Mouse (Mus musculus): Measurements from ENCODE around the gene Zfp143. TPM values are rescaled to one million over a fixed set of nuclear protein-coding genes. Genes with fewer than 3 reads are reported as not detected.

Gene Zfp143
- polyA plus RNA-seq, 1 experiment from 2014 or later, result 15.8 TPM

DNA sequence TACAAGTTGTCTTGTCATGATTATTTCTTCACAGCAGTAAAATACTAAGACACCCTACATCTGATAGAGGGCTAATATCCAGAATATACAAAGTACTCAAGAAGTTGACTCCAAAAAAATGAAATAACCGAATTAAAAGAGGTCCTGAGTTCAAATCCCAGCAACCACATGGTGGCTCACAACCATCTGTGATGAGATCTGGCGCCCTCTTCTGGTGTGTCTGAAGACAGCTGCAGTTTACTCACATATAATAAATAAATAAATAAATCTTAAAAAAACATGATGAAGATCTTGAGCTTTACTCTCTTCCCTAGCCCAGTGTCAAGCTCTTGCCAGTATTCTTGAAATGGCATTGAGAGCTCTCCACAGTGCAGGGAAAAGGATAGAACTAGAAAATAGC is 77.5 kb downstream of the Zfp143 start:
- no peaks in the 10 kb centered on the region for H3K9me3 ChIP-seq (replicated peaks; ENCODE audit: control insufficient read depth, low read length)
- peaks cover 78% of the 10 kb centered on the region for H3K36me3 ChIP-seq (ENCODE audit: control insufficient read depth, insufficient read depth)
- H3K4me1 ChIP-seq (ENCODE audit: control insufficient read depth, insufficient read depth, low read length), result no peaks in the 10 kb centered on the region
- no peak overlapping the region for H3K4me3 ChIP-seq (ENCODE audit: low read length)
- no peak for ATAC-seq (replicated peaks; ENCODE audit: extremely low read depth, insufficient read depth, low FRiP score)
- no peak overlapping the region for H3K9ac ChIP-seq (ENCODE audit: low read length)
- no peaks in the 10 kb centered on the region for H3K27me3 ChIP-seq (ENCODE audit: control insufficient read depth, insufficient read depth, low read length)
- H3K4me2 ChIP-seq (ENCODE audit: low read depth, low read length), result no peak overlapping the region
- H3K27ac ChIP-seq (ENCODE audit: low read length), result no peak overlapping the region
- WGBS, result 82% methylated on average over 2 of the region's 2 CpGs

- H3K9ac ChIP-seq (ENCODE audit: low read length), result no peak overlapping the region
- ATAC-seq (replicated peaks; ENCODE audit: extremely low read depth, insufficient read depth, low FRiP score), result no peak
- no peak overlapping the region for H3K4me3 ChIP-seq (ENCODE audit: low read length)
- no peaks in the 10 kb centered on the region for H3K4me1 ChIP-seq (ENCODE audit: control insufficient read depth, insufficient read depth, low read length)
- no peak overlapping the region for H3K4me2 ChIP-seq (ENCODE audit: low read depth, low read length)
- no peaks in the 10 kb centered on the region for H3K27me3 ChIP-seq (ENCODE audit: control insufficient read depth, insufficient read depth, low read length)
- H3K27ac ChIP-seq (ENCODE audit: low read length), result no peak overlapping the region
- peaks cover 51% of the 10 kb centered on the region for H3K36me3 ChIP-seq (ENCODE audit: control insufficient read depth, insufficient read depth)
- no peaks in the 10 kb centered on the region for H3K9me3 ChIP-seq (replicated peaks; ENCODE audit: control insufficient read depth, low read length)
- 97% methylated on average over 1 of the region's 1 CpGs for WGBS
Observed at GRCm38 (mm10) chr7:110143863-110144262, 82.8 kb downstream of the Zfp143 start.

Other genes with a start within 250 kb of the Zfp143 start
- gene Scube2, start 195.5 kb upstream of the Zfp143 start, polyA plus RNA-seq (2015; fragmentation: Nextera tagmentation; extraction: Ambion mirVana), result 8.9 and 9.9 TPM in 2 replicates
- gene Dennd5a, start 100.7 kb upstream of the Zfp143 start, polyA plus RNA-seq (2015; fragmentation: Nextera tagmentation; extraction: Ambion mirVana), result 33.6 and 38.8 TPM in 2 replicates
- 44.0 and 50.6 TPM in 2 replicates for gene Tmem41b, start 74.3 kb upstream of the Zfp143 start, polyA plus RNA-seq (2015; fragmentation: Nextera tagmentation; extraction: Ambion mirVana)
- 41.2 and 41.7 TPM in 2 replicates for gene Ipo7, start 42.9 kb upstream of the Zfp143 start, polyA plus RNA-seq (2015; fragmentation: Nextera tagmentation; extraction: Ambion mirVana)
- 20.8 and 20.9 TPM in 2 replicates for gene Wee1, start 60.8 kb downstream of the Zfp143 start, polyA plus RNA-seq (2015; fragmentation: Nextera tagmentation; extraction: Ambion mirVana)
- 21.4 and 22.3 TPM in 2 replicates for gene Swap70, start 160.5 kb downstream of the Zfp143 start, polyA plus RNA-seq (2015; fragmentation: Nextera tagmentation; extraction: Ambion mirVana)

All from heart, embryonic 16.5 days (tissue).